Mouse (Mus musculus): ENCODE data around the gene Cyp4a14. TPM values are rescaled to one million over a fixed set of nuclear protein-coding genes. Genes with fewer than 3 reads are reported as not detected.

Cyp4a14 gene
- polyA plus RNA-seq, 1 experiment, result not detected

- H3K4me1 ChIP-seq, result no peaks in the 10 kb centered on the region
- H3K4me3 ChIP-seq (replicated peaks), result no peak overlapping the region
- no peaks in the 10 kb centered on the region for H3K36me3 ChIP-seq (replicated peaks; ENCODE audit: low read length)
- no peak for TF ChIP-seq GATA1 (IDR thresholded peaks at IDR 0.05; ENCODE audit: borderline replicate concordance, low read length)
- TF ChIP-seq FLI1 (IDR thresholded peaks at IDR 0.05; ENCODE audit: low read length), result no peak
- H3K9me3 ChIP-seq, result no peaks in the 10 kb centered on the region
- H3K27me3 ChIP-seq (replicated peaks), result no peaks in the 10 kb centered on the region
Observed at GRCm38 (mm10) chr4:115450577-115451137, 45.3 kb downstream of the Cyp4a14 start.

Other genes with a start within 250 kb of the Cyp4a14 start
- gene Cyp4a12a, start 197.1 kb downstream of the Cyp4a14 start, polyA plus RNA-seq (2012; ENCODE audit: insufficient read depth, low replicate concordance), result not detected in 2 replicates
- gene Cyp4a12b, start 84.5 kb downstream of the Cyp4a14 start, polyA plus RNA-seq (2012; ENCODE audit: insufficient read depth, low replicate concordance), result not detected in 2 replicates
- gene Cyp4a30b, start 43.5 kb downstream of the Cyp4a14 start, polyA plus RNA-seq (2012; ENCODE audit: insufficient read depth, low replicate concordance), result not detected in 2 replicates
- not detected in 2 replicates for gene Cyp4a10, start 22.1 kb upstream of the Cyp4a14 start, polyA plus RNA-seq (2012; ENCODE audit: insufficient read depth, low replicate concordance)
- not detected in 2 replicates for gene Cyp4a31, start 67.5 kb upstream of the Cyp4a14 start, polyA plus RNA-seq (2012; ENCODE audit: insufficient read depth, low replicate concordance)
- not detected in 2 replicates for gene Cyp4a32, start 104.8 kb upstream of the Cyp4a14 start, polyA plus RNA-seq (2012; ENCODE audit: insufficient read depth, low replicate concordance)
- gene Cyp4b1, start 151.6 kb upstream of the Cyp4a14 start, polyA plus RNA-seq (2012; ENCODE audit: insufficient read depth, low replicate concordance), result not detected in 2 replicates
- 4.7 and 7.3 TPM in 2 replicates for gene Efcab14, start 241.6 kb upstream of the Cyp4a14 start, polyA plus RNA-seq (2012; ENCODE audit: insufficient read depth, low replicate concordance)

Measured in megakaryocyte, embryonic 14.5 days (primary cell).